Mouse (Mus musculus): ENCODE results near the gene Thbd.

Thbd gene

DNA sequence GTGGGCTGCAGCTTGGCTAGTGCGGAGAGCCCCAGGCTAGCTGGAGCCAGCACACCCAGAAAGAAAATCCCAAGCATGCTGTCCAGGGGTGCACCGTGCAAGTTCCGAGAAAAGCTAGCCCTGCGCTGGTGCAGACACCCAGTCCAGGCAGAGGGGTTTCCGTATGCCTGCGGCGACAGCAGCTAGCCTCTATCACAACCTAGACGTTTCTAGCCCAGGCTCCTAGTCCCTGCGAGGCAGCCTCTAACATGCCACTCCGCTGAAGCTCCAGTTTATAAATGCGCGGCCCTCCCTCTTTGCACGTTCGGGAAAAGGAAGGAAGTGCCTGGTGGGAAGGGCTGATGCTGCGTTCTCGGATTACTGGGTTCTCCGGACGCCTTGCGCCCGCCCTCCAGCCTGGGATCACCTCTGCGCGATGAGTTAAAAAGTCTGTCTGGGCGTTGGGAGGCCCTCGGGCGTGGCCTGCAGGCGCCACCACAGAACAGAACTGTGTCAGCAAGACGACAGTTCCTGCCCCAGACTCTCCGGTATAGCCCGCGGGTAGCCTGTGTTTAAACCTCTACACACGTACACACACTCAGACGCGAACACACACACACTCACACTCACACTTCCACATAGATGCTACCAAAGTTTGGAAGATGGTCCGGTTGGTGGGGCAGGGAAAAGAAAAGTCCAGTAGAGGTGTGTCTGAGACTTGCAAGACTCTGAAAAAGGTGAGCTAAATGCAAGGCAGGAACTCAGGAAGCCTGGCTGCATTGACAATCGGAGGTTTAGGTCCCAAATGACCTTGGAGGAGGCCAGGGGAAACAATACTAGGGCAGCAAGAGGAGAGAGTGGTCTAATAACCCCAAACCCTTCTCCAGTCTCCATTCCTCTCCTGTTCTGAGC, at the start of gene Thbd:
Thbd (minus strand) TSS at position 319 of the 891 bp plus-strand sequence.
- DNase-seq (ENCODE audit: low spot score in 2 of 2), result no peak

DNA sequence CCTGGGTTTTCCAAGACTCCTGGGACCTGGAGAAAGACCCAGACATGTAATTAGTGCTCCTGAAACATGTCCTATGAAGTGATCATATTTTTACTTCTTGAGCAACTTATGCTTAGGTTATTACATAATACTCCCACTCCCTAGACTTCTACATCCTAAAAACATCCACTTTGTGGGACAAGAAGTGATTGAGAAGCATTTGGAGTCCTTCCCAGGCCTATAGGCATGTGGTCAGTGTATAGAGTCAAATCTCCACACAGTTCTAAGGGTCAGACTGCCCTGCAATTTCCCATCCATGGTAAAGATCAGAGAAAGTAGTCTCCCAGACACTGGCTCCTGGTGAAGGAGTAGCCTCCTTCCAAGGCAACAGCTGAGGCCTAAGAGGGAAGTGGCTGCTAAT, 47.4 kb upstream of the Thbd start:
- DNase-seq (ENCODE audit: low spot score in 2 of 2), result no peak

DNA sequence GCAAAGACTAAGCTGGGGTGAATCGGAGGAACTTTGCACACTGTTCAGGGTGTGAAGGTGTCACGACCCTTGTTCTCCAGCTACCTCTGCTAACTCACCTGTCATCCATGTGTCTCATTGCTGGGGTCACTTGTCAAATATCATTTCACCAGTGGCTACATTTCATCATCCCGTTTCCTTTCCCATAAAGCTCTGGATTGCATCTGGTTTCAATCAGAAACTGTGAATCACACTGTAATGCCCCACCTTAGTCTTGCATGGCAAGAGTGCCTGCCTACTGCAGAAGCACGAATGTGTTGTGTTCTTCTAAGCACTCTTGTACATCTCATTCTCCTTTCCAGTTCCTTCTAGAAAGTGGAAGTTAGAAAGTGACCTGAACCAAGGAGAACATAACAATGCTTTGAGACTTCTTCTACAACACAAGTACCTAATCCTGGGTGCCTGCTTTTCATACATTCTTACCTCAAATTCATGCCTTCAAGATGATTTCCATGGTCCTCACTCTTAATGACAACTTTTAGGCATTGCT, 46.1 kb upstream of the Thbd start:
- DNase-seq (ENCODE audit: low spot score in 2 of 2), result no peak

DNA sequence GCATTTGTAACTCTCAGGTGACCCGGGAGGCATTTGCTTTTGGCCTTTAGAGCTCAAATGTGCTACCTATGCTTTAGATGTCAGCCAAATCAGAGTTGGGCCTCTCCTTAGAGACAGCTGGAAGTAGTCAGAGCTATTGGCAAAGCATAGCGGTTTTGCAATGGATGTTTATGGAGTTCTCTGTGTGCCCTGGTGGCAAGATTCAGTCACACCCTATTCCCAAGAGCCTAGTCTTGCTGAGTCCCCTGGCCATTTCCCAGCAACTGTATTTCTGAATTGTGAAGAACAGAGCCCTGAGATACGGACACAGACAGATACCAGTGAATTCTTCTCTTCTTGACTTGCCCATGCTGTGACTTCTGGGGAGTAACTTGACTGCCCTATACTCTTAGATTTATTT, 45.1 kb upstream of the Thbd start:
- DNase-seq (ENCODE audit: low spot score in 2 of 2), result no peak

DNA sequence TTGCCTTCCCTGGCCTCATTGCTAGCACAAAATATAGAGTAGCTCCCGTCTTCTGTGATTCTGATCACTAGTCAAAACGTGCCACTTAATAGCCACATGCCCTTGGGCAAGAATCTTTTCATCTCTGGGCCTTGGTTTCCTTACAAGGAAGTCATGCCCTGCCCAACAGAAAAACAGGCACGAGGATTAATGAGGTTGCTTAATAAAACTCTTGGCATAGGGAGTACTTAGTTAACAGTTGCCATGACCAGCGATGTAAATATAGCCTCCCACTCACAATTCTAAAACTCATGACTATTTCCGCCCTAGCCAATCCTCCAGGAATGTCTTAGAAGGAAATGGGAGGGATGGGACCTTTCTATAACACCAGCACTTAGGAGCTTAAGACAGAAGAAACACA, 43.5 kb upstream of the Thbd start:
- DNase-seq (ENCODE audit: low spot score in 2 of 2), result no peak

DNA sequence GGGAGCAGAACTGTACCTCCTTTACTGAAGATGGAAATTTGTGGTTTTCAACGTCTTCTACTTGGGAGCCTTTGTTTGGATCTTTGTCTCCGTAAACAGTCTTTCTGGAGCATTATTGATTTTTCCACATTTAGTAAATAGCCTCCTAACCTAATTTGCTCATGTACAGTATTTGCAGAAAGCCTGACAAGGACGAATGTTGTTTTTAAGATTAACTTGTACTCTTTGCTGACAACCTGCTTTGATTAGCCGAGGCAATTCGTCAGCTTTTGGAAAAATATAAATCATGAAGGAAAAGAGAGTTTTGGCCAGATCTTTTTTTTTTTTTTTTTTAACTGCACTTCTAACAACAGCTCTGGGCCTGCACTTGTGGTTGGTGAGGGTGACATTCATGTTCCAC, 42.6 kb upstream of the Thbd start:
- no peak for DNase-seq (ENCODE audit: low spot score in 2 of 2)

DNA sequence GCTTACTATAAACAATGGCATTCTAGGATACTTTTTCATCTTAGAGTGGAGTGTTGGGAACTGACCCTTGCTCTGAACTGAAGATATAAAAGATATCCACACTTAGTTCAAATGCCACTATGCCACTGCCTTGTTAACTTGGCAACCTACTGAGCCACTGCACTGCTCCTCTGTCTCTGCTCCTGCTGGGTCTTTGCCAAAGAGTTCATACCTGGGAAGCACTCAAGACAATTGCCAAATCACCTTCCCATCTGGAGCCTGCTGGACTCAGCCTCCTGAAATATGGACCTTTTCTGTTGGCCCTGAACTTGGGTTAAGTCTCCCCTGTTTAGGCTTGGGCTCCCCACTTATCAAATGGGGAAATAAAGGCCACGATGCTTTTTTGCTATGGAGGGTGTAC, 41.7 kb upstream of the Thbd start:
- DNase-seq (ENCODE audit: low spot score in 2 of 2), result no peak

DNA sequence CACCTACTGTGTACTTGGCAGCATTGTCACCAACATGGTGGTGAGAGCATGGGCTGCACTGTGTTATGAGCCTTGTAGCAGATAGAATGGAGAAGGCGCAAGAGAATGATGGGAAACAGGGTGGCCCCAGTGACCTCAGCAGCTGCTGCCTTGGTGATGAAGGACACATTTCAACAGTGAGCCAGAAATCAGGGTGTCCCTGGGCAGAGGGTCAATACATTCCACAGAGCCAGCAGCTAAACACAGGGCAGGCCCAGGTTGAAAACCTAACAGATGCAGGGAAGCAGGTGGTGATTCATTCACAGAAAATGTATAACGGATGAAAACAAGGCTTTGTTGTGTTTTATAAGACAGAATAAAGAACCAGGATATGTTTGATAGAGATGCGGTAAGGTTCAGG, 38.5 kb upstream of the Thbd start:
- no peak for DNase-seq (ENCODE audit: low spot score in 2 of 2)

DNA sequence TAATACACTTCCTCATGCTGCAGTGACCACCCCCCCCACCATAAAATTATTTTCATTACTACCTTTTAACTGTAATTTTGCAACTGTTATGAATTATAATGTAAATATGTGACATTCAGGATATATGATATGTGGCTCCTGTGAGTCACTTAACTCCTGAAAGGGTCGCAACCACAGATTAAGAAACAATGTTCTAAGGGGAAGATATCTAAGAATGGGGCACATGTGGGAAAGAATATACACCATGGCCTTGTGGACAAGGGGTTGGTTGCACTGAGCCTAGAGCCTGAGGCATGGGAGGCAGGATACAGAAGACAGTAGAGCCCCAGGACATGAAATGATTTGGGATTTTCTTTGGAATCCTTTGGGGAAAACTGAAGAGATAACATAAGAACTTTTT, 37.6 kb upstream of the Thbd start:
- DNase-seq (ENCODE audit: low spot score in 2 of 2), result no peak

DNA sequence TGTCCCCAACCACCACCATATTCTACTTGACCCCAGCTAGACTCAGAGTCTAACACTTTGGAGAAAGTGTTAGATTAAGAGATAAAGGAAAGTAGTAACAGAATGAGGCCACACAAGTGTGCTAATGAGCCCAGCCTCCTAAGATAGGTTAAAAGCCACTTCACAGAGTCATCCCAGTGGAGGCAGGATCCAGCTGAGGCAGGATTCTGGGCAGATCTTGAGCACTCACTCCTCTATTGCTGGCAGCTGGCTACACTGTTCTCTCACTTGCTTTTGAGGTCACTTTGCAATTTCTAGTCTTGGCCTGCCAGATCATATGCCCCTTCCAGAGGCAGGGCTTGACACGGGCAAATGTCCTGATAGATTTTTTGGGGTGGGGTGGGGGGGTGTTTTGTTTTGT, 36.5 kb upstream of the Thbd start:
- DNase-seq (ENCODE audit: low spot score in 2 of 2), result no peak

DNA sequence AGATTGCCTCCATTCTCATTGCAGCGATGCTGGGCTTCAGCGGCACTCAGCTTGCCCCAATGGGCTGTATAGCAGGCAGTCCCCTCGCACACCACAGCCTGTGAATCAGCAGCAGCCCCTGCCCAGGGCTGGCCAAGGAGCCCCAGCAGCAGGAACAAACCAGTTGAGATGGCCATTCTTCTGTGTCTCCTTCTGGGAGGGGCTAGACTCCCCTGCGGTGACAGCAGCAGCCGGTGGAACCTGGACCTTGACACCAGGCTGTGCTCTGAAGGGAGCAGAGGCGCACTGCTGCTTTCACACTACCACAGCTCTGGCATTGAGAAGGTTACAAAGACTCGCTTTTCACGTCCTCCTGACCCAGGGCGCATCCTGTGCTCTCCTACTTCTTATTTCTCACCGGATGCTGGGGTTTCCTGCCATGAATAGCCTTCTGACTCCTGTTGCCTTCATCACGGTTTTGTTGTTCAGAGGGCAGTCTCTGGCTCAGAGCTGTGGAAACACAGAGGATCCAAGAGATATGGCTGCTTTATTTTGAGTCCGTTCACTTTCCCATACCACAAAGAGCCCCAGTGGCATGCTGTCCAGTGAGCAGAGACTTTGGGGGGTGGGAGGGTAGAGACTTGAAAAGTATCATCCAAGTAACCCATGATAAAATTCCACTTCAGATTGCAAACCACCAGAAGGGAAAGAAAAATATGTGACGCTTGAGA, 35.4 kb upstream of the Thbd start, which contains the start of gene Cd93:
Cd93 (minus strand) TSS at position 315 of the 710 bp plus-strand sequence.
- no peak for DNase-seq (ENCODE audit: low spot score in 2 of 2)

DNA sequence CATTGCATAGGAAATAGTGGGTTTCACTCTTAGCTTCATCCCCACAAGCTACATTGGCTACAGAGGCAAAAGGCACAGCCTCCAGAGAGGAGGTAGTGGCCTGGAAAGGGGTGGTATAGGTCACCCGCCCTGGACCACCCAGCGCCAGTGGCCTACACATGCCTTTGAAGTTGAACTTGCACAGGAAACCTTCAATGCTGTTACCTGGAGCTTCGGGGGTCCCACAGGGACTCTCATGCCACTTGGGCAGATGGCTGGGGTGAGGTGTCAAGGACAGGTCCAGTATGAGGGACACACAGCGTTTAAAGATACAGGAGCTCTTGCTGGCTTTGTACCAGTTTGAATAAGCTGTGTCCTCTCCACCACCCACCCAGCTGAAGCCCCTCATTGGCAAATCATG, 34.7 kb upstream of the Thbd start:
- DNase-seq (ENCODE audit: low spot score in 2 of 2), result no peak

DNA sequence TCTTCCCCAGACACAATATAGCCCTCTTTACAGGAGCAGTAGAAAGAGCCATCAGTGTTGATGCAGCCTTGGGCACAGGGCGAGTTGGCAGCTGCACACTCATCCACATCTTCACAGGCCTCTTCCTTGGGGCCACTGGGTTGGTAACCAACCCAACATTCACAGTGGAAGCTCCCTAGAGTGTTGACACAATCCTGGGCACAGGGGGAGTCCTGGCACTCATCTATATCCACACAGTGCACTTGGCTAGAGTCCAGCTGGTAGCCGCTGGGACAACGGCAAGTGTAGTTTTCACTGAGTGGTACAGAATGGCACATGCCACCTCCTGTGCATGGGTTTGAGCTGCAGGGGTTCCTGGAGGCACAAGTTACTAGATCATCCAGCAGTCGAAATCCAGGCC, 34.2 kb upstream of the Thbd start:
- peak in 1 of 2 experiments; percentile 21 for DNase-seq (ENCODE audit: low spot score in 2 of 2)

DNA sequence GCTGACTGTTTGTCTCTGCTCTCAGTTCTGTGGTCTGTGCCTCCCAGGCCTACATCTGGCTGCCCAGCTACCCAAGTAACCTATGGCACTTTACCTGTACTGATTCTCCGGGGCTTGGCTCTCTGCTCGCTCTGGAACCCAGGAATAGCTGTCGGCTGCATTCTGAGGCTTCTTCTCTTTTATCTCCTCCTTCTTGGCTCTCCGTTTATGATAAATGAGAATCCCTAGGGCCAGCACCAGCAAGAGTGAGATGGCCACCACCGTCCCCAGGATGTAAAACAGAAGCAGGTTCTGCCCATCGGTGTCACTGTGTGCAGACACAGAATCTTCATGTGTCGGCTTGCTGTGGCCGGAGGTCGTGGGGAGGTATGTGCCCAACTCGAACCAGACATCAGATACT, 33.4 kb upstream of the Thbd start:
- DNase-seq (ENCODE audit: low spot score in 2 of 2), result no peak

DNA sequence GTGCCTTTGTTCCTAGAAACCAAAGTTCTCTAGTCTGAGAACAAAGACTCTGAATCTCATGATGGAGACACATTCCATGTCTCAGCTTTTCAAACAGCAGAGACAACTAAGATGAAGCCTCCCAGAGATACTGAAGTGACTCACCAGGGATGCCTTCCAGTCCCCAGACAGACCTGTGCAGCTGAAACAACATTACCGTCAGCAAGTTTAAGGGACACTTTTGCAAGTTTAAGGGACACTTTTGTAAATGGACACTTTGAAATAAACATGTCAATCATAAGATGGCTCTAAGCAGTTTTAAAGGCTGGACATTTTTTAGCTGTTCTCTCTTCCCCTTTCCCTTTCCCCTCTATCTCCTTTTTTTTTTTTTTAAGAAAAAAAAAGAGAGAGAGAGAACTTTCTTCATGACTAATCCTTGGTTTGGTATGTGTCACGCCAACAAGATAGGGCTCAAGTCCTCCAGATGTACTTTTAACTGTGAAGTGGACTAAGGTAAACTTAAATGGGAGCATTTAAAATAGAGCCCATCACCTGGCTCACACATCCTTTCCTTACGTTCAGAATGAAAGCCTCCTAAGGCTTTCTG, 31.8 kb upstream of the Thbd start:
- DNase-seq (ENCODE audit: low spot score in 2 of 2), result no peak

DNA sequence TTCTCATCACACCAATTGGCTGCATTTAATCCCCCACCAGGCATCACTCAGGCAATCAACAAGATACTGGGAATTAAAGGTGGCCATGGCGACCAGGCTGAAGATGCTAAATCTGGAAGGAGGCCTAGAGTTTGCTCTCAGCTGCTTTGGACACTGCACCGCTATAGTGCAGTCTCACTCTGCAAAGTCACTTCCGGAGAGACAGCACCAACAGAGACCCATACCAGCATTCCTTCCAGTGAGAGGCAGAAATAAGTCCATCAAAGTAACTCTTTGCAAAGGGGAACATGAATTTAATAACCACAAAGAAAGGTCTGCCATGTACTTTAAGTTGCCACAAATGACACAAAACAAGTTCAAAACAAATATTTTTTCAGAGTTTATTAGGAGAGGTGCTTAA, 28.3 kb upstream of the Thbd start:
- DNase-seq (ENCODE audit: low spot score in 2 of 2), result no peak

DNA sequence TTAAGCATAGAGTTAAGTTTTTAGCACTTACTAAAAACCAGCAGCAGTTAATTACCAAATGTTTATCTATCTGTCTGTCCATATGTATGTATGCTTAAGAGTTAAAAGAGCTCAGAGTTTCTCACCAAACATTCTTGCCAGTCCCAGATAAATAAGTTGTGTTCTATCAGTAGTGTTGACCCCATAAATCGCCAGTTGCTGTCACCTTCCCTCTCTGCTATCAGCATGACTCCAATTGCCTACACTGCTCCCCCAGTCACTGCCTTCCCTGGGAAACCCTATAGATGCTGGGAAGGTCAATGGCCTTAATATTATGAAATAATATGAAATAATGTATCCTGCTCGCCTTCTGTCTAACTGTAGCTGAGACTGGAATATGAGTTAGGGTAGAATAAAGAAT, 24.4 kb upstream of the Thbd start:
- DNase-seq (ENCODE audit: low spot score in 2 of 2), result no peak

DNA sequence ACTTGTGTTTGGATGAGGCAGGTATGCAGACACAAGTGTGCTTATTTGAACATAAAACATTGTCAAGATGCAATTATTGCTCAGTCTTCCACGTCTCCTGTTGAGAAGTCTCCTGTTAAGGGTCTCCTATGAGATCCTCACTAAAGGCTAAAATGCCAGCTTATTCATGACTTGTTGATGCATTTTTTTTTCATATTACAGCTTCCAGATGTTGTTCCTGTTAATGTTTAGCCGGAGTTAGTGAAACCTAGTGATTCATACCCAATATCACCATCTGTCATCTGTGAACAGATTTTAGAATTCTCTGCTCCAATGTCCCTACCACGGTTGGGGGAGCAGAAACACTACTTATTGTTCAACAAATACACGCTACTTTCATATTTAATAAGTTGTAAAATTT, 23.0 kb upstream of the Thbd start:
- no peak for DNase-seq (ENCODE audit: low spot score in 2 of 2)

DNA sequence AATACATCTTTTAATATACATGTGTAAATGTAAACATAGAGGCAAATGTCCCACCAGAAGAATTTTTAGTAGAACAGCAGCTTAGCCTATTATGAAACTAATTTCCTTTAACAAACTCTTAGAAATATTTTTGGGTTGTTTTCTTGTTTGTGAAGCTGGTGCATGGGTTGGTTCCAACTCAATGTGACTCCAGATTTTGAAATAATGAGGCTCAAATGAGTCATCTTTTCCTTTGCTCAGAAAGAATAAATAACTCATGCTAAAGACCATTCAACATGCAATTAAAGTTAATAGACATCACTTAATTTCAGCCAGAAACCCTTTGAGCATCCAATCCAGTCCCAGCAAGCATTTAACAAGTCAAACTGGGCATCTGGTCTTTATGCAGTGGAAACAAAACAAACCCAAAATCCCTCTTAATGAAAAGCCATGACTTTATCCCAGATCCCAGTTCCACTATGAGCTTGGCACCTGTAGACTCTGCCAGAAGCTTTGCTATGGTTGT, 21.1 kb upstream of the Thbd start:
- no peak for DNase-seq (ENCODE audit: low spot score in 2 of 2)

DNA sequence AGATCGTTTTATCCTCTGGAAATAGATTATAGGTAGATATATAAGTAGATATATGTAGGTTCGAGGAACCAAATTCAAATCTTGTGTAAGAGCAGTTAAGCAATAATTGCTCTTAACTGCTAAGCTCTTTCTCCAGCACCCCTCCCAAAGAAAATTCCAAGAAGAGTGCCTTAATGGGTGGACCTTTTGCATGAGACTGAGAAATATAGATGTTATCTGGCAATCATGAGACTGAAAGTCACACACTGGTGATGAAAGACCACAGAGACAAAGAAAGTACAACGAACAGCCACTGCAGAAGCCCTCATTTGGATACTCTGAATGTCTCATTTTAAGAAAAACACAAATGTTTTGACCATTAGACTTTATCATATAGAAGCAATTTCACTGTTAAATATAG, 20.5 kb upstream of the Thbd start:
- no peak for DNase-seq (ENCODE audit: low spot score in 2 of 2)

DNA sequence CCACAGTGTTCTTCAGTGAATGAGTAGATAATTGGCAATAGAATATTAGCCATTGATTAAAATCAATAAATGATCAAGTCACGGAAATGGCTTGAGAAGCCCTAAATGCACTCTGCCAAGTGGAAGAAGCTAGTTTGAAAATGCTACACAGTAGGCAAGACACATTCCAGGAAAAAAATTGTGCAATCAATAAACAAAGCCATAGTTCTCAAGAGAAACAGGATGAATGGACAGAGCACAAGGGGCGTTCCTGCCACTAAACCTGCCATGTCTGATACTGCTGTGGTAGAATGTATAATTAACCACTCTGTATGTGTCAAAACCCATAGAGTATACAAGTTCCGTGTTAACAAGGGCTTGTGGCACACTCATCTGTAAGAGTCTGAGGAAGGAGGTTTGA, 19.6 kb upstream of the Thbd start:
- DNase-seq (ENCODE audit: low spot score in 2 of 2), result no peak

DNA sequence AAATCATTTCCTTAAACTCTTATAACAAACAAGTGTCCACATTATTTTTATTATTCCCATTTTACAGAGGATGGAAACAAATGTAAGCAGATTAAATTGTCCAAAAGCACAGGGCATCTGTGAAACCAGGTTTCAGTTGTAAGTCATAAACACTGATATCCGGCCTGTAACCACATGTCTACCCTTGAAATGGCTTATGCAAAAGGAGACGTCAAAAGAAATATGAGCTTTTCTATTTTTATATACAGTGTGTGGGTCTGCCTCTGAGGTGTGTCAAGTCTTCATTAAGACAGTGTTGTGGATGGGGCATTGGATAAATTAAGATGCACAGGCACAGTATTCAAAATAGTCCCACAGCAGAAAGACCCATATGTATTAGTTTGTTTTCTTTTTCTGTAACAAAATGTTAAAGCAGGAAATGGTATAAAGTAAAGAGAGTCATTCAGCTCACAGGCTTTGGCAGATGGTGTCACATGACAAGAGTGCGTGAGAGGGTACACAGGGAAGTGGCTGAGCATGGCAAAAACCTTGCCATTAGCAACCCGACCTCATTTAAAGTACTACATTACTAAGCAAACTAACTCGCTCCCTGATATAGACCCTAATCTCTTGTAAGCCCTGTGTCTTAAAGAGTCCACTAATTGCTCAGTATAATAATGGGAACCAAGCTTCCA, 17.9 kb upstream of the Thbd start:
- DNase-seq (ENCODE audit: low spot score in 2 of 2), result no peak
